Mouse (Mus musculus): ENCODE data around the gene Ttc14.

DNA sequence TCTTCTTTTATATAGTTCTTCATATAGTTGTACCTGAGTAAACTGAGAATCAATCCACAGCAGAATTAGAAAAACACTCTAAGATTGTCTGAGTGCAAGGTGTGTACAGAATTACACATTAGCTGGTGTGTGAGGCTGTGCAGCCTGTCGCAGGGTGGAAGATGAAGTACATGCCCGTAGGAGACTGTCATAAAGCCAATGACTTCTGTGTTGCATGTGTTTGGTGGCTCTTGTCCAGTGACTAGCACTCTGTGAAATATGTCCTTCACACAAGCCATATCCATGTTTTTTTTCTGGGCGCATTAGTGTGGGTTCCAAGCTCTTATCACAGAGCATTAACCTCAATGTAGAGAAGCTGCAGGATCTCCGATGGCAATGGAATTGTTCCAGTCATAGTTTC, 51.2 kb downstream of the Ttc14 start:
- TF ChIP-seq CTCF (IDR thresholded peaks at IDR 0.05; ENCODE audit: low read depth) = no peak
- no peak for TF ChIP-seq EP300 (optimal IDR thresholded peaks at IDR 0.05)

All from stomach, postnatal 0 days (tissue).